ENCODE assay signal across 24 mouse cellular contexts in the genomic region with DNA sequence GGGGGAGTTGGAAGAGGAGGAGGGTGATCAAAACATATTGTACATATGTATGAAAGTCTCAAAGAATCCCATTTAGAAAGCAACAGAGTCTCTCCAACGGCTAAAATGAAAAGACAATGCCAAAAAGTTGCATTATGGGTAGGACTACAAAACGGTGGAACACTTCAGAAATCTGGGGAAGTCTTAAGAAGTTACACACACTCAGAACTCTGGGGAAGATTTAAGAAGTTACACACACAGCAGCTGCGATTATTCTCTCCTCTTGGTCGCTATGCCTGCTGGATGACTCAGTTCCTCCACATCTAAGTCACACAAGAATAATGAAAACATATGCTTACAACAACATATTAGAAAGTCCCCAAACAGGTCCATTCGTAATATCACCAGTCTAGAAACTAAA. TPM values are rescaled to one million over a fixed set of nuclear protein-coding genes. Genes with fewer than 3 reads are reported as not detected.
"Had no signal": no experiment of that assay in that cellular context is flagged by ENCODE, and none has a peak within 500 bp of the region (broad histone marks: within the 10 kb centered on the region; RNA-seq: fewer than 3 reads in every experiment).

No protein-coding gene starts in this region.

- H3K4me2 ChIP-seq: midbrain, embryonic 11.5 days; neural tube, embryonic 12.5 days had no signal

- H3K27ac ChIP-seq: liver, embryonic 13.5 days; neural tube, embryonic 12.5 days had no signal

- H3K4me3 ChIP-seq: liver, embryonic 13.5 days; neural tube, embryonic 12.5 days had no signal

- H3K9me3 ChIP-seq: liver, embryonic 13.5 days; neural tube, embryonic 12.5 days had no signal

- H3K9ac ChIP-seq: liver, embryonic 13.5 days; neural tube, embryonic 12.5 days had no signal

- H3K27me3 ChIP-seq: neural tube, embryonic 12.5 days had no signal

- DNase-seq: kidney, adult 18-20 months; kidney, adult 9 months; kidney, postnatal 14 days; kidney, postnatal 4 days; layer of hippocampus, adult 9-11 months; liver, embryonic 13.5 days; lung, adult 2 months; lung, postnatal 14 days; lung, postnatal 4 days; midbrain, embryonic 14.5 days; retina, postnatal 1 day; right cerebral cortex, postnatal 25 days; spleen, adult 18-20 months; thymus, adult 18-20 months; thymus, postnatal 14 days; thymus, postnatal 4 days had no signal

RNA-seq across cellular contexts. Expression of gene Calb2, which starts 48.2 kb away (rescaled TPM):
- total RNA-seq: liver, adult 2 months; megakaryocyte progenitor cell, adult 5-6 weeks; megakaryocyte-erythroid progenitor cell, adult 5-6 weeks; neutrophil, adult 5-6 weeks had no signal
- polyA plus RNA-seq: liver, adult 2 months; liver, embryonic 13.5 days; liver, embryonic 16.5 days; lung, adult 2 months had no signal

RNA-seq across cellular contexts. Expression of gene Hydin, which starts 50.5 kb away (rescaled TPM):
- total RNA-seq: megakaryocyte progenitor cell, adult 5-6 weeks; megakaryocyte-erythroid progenitor cell, adult 5-6 weeks had no signal
- polyA plus RNA-seq: limb, embryonic 11.5 days; liver, adult 2 months had no signal
